Mouse (Mus musculus) heart, adult 2 months (tissue): ENCODE results near the gene Nt5c. TPM values are rescaled to one million over a fixed set of nuclear protein-coding genes. Genes with fewer than 3 reads are reported as not detected.

Experiments used
- DNase-seq, 2 experiments: peaks; one replicate each; pipeline ENCODE4 v3.0.0; 2021
- H3K27ac ChIP-seq: fragments of 200-600 bp; 2 replicates; pipeline ENCODE4 v1.8.1; 2022
- H3K27me3 ChIP-seq: fragments of 200-500 bp; 2 replicates; pipeline ENCODE4 v1.6.1; 2012; ENCODE audit warnings: mild to moderate bottlenecking, low read length, inconsistent platforms, mixed read lengths; ENCODE audit not compliant: control insufficient read depth, insufficient read depth
- H3K36me3 ChIP-seq: fragments of 200-500 bp; 2 replicates; pipeline ENCODE4 v1.6.1; 2012; ENCODE audit warnings: low read length, inconsistent platforms; ENCODE audit not compliant: control insufficient read depth, insufficient read depth
- H3K4me1 ChIP-seq: fragments of 200-500 bp; 2 replicates; pipeline ENCODE4 v1.6.1; 2011; ENCODE audit warnings: low read length; ENCODE audit not compliant: control insufficient read depth, insufficient read depth
- H3K4me3 ChIP-seq: fragments of 200-600 bp; 2 replicates; pipeline ENCODE4 v1.8.1; 2022
- H3K79me2 ChIP-seq: fragments of 200-500 bp; replicated peaks from 2 replicates; pipeline ENCODE4 v1.6.1; 2012; ENCODE audit warnings: mild to moderate bottlenecking, inconsistent platforms, low read length, moderate library complexity, mixed read lengths; ENCODE audit not compliant: control insufficient read depth, insufficient read depth
- H3K9ac ChIP-seq: fragments of 200-500 bp; 2 replicates; pipeline ENCODE4 v1.6.1; 2012; ENCODE audit warnings: low read depth, mild to moderate bottlenecking, control low read depth, inconsistent platforms, low read length, mixed read lengths
- CTCF ChIP-seq: fragments of 200-600 bp; IDR thresholded peaks from 2 replicates; pipeline ENCODE4 v1.8.1; 2022; ENCODE audit warnings: antibody characterized with exemption, mild to moderate bottlenecking, moderate library complexity
- EP300 ChIP-seq: fragments of 200-500 bp; IDR thresholded peaks from 2 replicates; pipeline ENCODE4 v1.6.1; 2011; ENCODE audit warnings: low read depth, low read length, control low read depth; ENCODE audit not compliant: insufficient read depth
- POLR2A ChIP-seq: fragments of 200-500 bp; IDR thresholded peaks from 2 replicates; pipeline ENCODE4 v1.6.1; 2011; ENCODE audit warnings: mild to moderate bottlenecking, low read depth, low read length, control low read depth; ENCODE audit not compliant: insufficient read depth
- WGBS: fragments of 180-500 bp; shearing (Covaris S2); methylation state at CpG from one replicate; pipeline ENCODE4 v1.1.7; 2018; 5-methylcytosine and 5-hydroxymethylcytosine counted together
- intact Hi-C: fragments of 180-260 bp; cut with DNase I; formaldehyde crosslinking; loops from one replicate; pipeline ENCODE4 v1.15.1; 2025
- long read RNA-seq: library from polyadenylated mRNA; stranded (forward); transcript quantifications from one replicate; pipeline ENCODE4 v2.0.0, GENCODE M21; 2021
- polyA plus RNA-seq: library from polyadenylated mRNA; depleted of rRNA; stranded (reverse); fragments of >200 nt; gene quantifications from 2 replicates; pipeline ENCODE4 v1.2.3, GENCODE M21; 2012; rRNA removed
- total RNA-seq, 2 experiments: library from RNA; stranded (reverse); gene quantifications; 2 replicates each; pipeline ENCODE4 v1.2.3; 2021

The Nt5c gene
- total RNA-seq (10 to 100 TPM; 10.9 to 12.9 TPM), polyA plus RNA-seq (11.7 and 12.4 TPM in 2 replicates)
- long read RNA-seq, transcript Nt5c-201 (5 exons, 858 nt), result major isoform, 10 of 10 reads
- long read RNA-seq, partial matches to known transcripts, result 0 of 10 reads
- long read RNA-seq, other reads (novel, unspliced or antisense), result 0 of 10 reads

DNA sequence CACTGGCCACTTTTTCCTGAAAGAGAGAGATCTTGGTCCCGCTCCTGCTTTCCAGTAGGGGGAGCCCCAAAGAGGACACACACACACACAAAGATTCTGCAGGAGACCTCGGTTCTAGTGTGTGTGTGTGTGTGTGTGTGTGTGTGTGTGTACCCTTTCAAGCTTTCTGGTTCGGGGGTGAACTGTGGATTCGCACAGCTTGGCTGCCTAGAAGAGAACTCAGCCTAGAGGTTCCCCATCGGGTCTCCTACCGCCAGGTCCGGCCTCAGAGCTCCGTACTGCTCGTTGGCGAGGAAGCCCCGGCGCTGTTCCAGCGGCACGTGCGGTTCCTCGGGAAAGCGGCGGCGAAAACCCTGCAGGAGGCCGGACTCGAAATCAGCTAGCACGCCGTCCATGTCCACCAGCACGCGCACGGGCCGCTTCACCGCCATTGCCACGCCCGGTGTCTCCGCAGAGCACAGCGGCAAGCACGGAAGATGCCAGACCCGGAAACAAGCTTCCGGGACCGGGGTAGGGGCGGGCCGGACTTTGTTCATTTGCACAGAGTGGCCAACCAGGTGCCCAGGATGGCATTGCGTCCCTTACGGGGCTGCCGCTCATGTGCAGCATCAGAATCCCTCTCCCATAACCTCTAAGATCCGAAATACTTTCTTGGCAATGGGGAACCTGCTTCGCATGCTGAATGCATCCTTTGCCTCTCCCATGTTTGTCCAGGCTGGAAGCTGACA lies at the start of gene Nt5c:
Nt5c (minus strand) TSS at position 507 of the 728 bp plus-strand sequence.
- peaks cover 2% of the 10 kb centered on the region for H3K4me1 ChIP-seq
- no peaks in the 10 kb centered on the region for H3K79me2 ChIP-seq
- under 1% methylated on average over 43 of the region's 43 CpGs for WGBS
- TF ChIP-seq EP300, result no peak
- peak; percentile 88 for TF ChIP-seq CTCF
- peak; percentile 66 for TF ChIP-seq POLR2A
- peak; percentile 86 to 89 for DNase-seq
- peak within 1 kb of the TSS; percentile 82 for H3K9ac ChIP-seq
- intact Hi-C loops, result loop anchor here (2.0 to 5.0 kb wide), 3 partner anchors 21 to 121 kb away; partner anchors contain the start of gene Mif4gd
- peak within 1 kb of the TSS; percentile 38 for H3K27ac ChIP-seq
- no peaks in the 10 kb centered on the region for H3K36me3 ChIP-seq
- peak within 1 kb of the TSS; percentile 79 for H3K4me3 ChIP-seq
- no peaks in the 10 kb centered on the region for H3K27me3 ChIP-seq

- no peak overlapping the region for H3K27ac ChIP-seq
- no peak for DNase-seq
- no peak for TF ChIP-seq POLR2A
- peak; percentile 48 for TF ChIP-seq CTCF
- intact Hi-C loops, result no loop called here
- WGBS, result 68% methylated on average over 2 of the region's 2 CpGs
- H3K36me3 ChIP-seq, result peaks cover 18% of the 10 kb centered on the region
- no peaks in the 10 kb centered on the region for H3K27me3 ChIP-seq
- peaks cover 3% of the 10 kb centered on the region; the same call in 1 of the 2 replicates for H3K4me1 ChIP-seq
- no peak overlapping the region for H3K4me3 ChIP-seq
- H3K9ac ChIP-seq, result no peak overlapping the region
- H3K79me2 ChIP-seq, result no peaks in the 10 kb centered on the region; the same call in 1 of the 2 replicates
These were observed 46.4 kb upstream of the Nt5c start for GRCm38 (mm10) chr11:115538045-115538444.

DNA sequence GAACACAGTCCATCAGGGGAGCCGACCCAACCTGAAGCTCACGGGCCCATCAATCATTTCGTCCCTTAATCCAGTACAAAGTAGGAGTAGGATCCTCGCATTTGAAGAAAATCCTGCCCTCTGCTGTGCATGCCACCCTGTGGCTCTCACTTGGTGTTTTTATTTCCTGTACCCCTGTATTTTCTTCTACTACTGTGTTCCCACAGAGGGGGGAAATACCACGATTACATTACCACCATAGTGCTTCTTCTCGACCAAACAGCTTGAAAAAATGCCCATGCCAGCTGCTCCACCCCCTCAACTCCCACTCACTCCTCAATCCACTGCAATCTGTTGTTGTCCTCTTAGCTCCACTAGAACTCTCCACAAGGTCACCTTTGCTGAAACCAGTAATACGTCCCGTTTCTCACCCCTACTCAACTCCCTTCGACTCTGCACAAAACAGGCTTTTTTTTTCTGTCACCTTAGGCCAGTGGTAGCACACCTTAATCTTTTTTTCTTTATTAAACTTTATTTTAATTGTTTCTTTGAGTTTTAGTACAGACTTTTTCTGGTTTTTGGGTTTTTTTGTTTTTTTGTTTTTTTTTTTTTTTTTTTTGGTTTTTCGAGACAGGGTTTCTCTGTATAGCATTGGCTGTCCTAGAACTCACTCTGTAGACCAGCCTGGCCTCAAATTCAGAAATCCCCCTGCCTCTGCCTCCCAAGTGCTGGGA lies 45.4 kb upstream of the Nt5c start:
- H3K4me3 ChIP-seq, result peak overlapping the region; percentile 44
- intact Hi-C loops, result loop anchor here (2.0 kb wide), 1 partner anchor 28 kb away; the partner anchor contains the start of gene Nup85

GRCm38 (mm10) chr11:115536038-115536681 lies 44.5 kb upstream of the Nt5c start, which contains the start of gene Sumo2:
TSS of gene Sumo2 (minus strand) at chr11:115536276.
- WGBS, result 1% methylated on average over 70 of the region's 70 CpGs
- Histone ChIP-seq H3K27me3 (no peaks in the 10 kb centered on the region), H3K9ac (peak within 1 kb of the TSS; percentile 92), H3K27ac (peak within 1 kb of the TSS; percentile 94), H3K79me2 (peaks cover 2% of the 10 kb centered on the region; the same call in 1 of the 2 replicates), H3K4me3 (peak within 1 kb of the TSS; percentile 73), H3K4me1 (peaks cover 3% of the 10 kb centered on the region; the same call in 1 of the 2 replicates), H3K36me3 (peaks cover 21% of the 10 kb centered on the region)
- peak; percentile 99 to 100 for DNase-seq
- intact Hi-C loops, result loop anchor here (2.0 kb wide), 1 partner anchor 29 kb away; the partner anchor contains the start of gene Nup85
- TF ChIP-seq EP300, result 0 out of 2 replicates have a peak, but pooled peaks have one; percentile 16
- peak; percentile 62 for TF ChIP-seq POLR2A
- TF ChIP-seq CTCF, result peak; percentile 34; the same call in 1 of the 2 replicates

More for the DNA sequence above, 45.4 kb upstream of the Nt5c start:
- H3K4me1 ChIP-seq, result peaks cover 3% of the 10 kb centered on the region; the same call in 1 of the 2 replicates
- H3K27ac ChIP-seq, result peak overlapping the region; percentile 94
- 91% methylated on average over 10 of the region's 10 CpGs for WGBS
- H3K27me3 ChIP-seq, result no peaks in the 10 kb centered on the region
- TF ChIP-seq EP300 (no peak), CTCF (no peak), POLR2A (no peak)
- peaks cover 2% of the 10 kb centered on the region; the same call in 1 of the 2 replicates for H3K79me2 ChIP-seq
- DNase-seq, result no peak
- H3K9ac ChIP-seq, result no peak overlapping the region
- peaks cover 19% of the 10 kb centered on the region for H3K36me3 ChIP-seq

DNA sequence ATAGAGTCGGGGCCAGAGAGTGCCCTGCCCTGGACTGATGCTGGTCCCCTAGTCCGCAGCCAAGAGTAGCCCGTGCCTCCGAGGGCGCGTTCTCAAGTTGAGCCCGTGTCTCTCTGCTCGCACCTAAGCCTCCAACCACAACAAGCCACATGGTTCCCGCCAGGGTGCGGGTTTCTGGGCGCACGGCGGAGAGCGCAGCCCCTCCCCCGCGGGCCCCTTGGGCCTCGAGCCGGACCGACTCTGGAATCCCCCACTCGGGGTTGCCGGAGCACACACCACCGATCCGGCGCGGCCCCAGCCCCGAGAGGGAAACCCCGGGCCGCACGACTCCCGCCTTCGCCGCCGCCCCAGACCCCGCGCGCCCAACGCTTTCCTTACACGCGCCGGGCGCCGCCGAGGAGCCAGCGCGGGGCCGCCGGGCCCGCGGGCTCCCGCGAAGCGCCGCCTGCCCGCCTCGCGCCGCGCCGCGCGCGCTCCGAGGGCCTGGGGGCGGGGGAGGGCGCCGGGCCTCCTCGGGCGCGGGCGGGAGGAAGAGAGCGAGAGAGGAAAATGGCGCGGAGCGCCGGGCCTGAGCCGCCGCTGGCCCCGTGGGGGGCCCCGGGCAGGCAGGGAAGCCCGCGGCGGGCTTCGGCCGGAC lies 43.9 kb upstream of the Nt5c start:
- TF ChIP-seq POLR2A (no peak), CTCF (no peak), EP300 (no peak)
- 1% methylated on average over 73 of the region's 84 CpGs for WGBS
- Histone ChIP-seq H3K79me2 (peaks cover 2% of the 10 kb centered on the region; the same call in 1 of the 2 replicates), H3K27ac (peak overlapping the region; percentile 94), H3K36me3 (peaks cover 21% of the 10 kb centered on the region), H3K9ac (peak overlapping the region; percentile 92), H3K4me3 (peak overlapping the region; percentile 73), H3K4me1 (peaks cover 3% of the 10 kb centered on the region; the same call in 1 of the 2 replicates), H3K27me3 (no peaks in the 10 kb centered on the region)
- peak in 1 of 2 experiments; percentile 85 for DNase-seq
- intact Hi-C loops, result loop anchor here (1.0 to 2.0 kb wide), 3 partner anchors 21 to 45 kb away; partner anchors contain the start of genes Jpt1, Nt5c and Nup85
